Mouse (Mus musculus) kidney, adult 9 months (tissue): ENCODE data around the gene Pllp.
A peak's percentile ranks its signal among the peaks of the same experiment; 100 is the strongest.

Source experiments
- DNase-seq: peaks from one replicate; pipeline ENCODE4 v3.0.0; 2022

Pllp gene

GRCm38 (mm10) chr8:94702844-94703813, 7.1 kb upstream of the Pllp start:
- DNase-seq: peak; percentile 89

GRCm38 (mm10) chr8:94702156-94702555, 6.1 kb upstream of the Pllp start:
- no peak for DNase-seq

- DNase-seq: no peak
Observed at GRCm38 (mm10) chr8:94700421-94700935, 4.4 kb upstream of the Pllp start.

GRCm38 (mm10) chr8:94699366-94699765, 3.3 kb upstream of the Pllp start:
- no peak for DNase-seq

GRCm38 (mm10) chr8:94697956-94698355, 1.9 kb upstream of the Pllp start:
- no peak for DNase-seq

- DNase-seq: no peak
Observed at GRCm38 (mm10) chr8:94696566-94696965, 488 bp upstream of the Pllp start.

GRCm38 (mm10) chr8:94695341-94695993, 611 bp downstream of the Pllp start:
- peak; percentile 83 for DNase-seq

GRCm38 (mm10) chr8:94694701-94695100, 1.4 kb downstream of the Pllp start:
- DNase-seq: no peak

GRCm38 (mm10) chr8:94685953-94686352, 10.1 kb downstream of the Pllp start:
- peak; percentile 87 for DNase-seq

GRCm38 (mm10) chr8:94684287-94684686, 11.8 kb downstream of the Pllp start:
- no peak for DNase-seq

- DNase-seq: no peak
Observed at GRCm38 (mm10) chr8:94682732-94683524, 13.2 kb downstream of the Pllp start.

GRCm38 (mm10) chr8:94680414-94680813, 15.7 kb downstream of the Pllp start:
- no peak for DNase-seq

GRCm38 (mm10) chr8:94678582-94678981, 17.5 kb downstream of the Pllp start:
- no peak for DNase-seq

GRCm38 (mm10) chr8:94675923-94676322, 20.2 kb downstream of the Pllp start:
- DNase-seq: no peak

GRCm38 (mm10) chr8:94674384-94674783, 21.7 kb downstream of the Pllp start:
- DNase-seq: no peak

GRCm38 (mm10) chr8:94666456-94667308, 29.4 kb downstream of the Pllp start, which contains the start of gene Arl2bp:
TSS of gene Arl2bp (plus strand) at chr8:94666600.
- peak; percentile 96 for DNase-seq

- DNase-seq: peak; percentile 80
Observed at GRCm38 (mm10) chr8:94664722-94665121, 31.4 kb downstream of the Pllp start.

GRCm38 (mm10) chr8:94660418-94660817, 35.7 kb downstream of the Pllp start:
- DNase-seq: no peak

- DNase-seq: no peak
Observed at GRCm38 (mm10) chr8:94658031-94658430, 38.0 kb downstream of the Pllp start.

- no peak for DNase-seq
Observed at GRCm38 (mm10) chr8:94654994-94655393, 41.1 kb downstream of the Pllp start.

GRCm38 (mm10) chr8:94652951-94653350, 43.1 kb downstream of the Pllp start:
- no peak for DNase-seq

- DNase-seq: no peak
Observed at GRCm38 (mm10) chr8:94649496-94649895, 46.6 kb downstream of the Pllp start.
